Mouse (Mus musculus) small intestine, adult 2 months (tissue): ENCODE results near the gene Nap1l5. TPM values are rescaled to one million over a fixed set of nuclear protein-coding genes. Genes with fewer than 3 reads are reported as not detected.

Experiments
- H3K27ac ChIP-seq: fragments of 200-500 bp; 2 replicates; pipeline ENCODE4 v1.5.1; 2012; ENCODE audit warnings: low read depth, low read length, control low read depth, inconsistent platforms; ENCODE audit not compliant: insufficient read depth
- H3K27me3 ChIP-seq: fragments of 200-500 bp; 2 replicates; pipeline ENCODE4 v1.6.1; 2012; ENCODE audit warnings: mild to moderate bottlenecking, moderate library complexity, low read length, inconsistent platforms; ENCODE audit not compliant: control insufficient read depth, insufficient read depth
- H3K36me3 ChIP-seq: fragments of 200-500 bp; 2 replicates; pipeline ENCODE4 v1.6.1; 2012; ENCODE audit warnings: mild to moderate bottlenecking, low read length, control low read depth, inconsistent platforms; ENCODE audit not compliant: control insufficient read depth, insufficient read depth
- H3K4me1 ChIP-seq: fragments of 200-500 bp; 2 replicates; pipeline ENCODE4 v1.6.1; 2012; ENCODE audit warnings: low read length, inconsistent platforms, mixed read lengths; ENCODE audit not compliant: control insufficient read depth, insufficient read depth, insufficient read length
- H3K4me3 ChIP-seq: fragments of 200-500 bp; 2 replicates; pipeline ENCODE4 v1.5.1; 2012; ENCODE audit warnings: low read depth, mild to moderate bottlenecking, control low read depth, inconsistent platforms, low read length, moderate library complexity
- CTCF ChIP-seq: fragments of 200-500 bp; IDR thresholded peaks from 2 replicates; pipeline ENCODE4 v1.5.1; 2012; ENCODE audit warnings: low read depth, mild to moderate bottlenecking, control low read depth, inconsistent platforms, low read length, moderate library complexity, mixed read lengths; ENCODE audit not compliant: insufficient replicate concordance, insufficient read length; ENCODE audit errors: extremely low read depth
- POLR2A ChIP-seq: fragments of 200-500 bp; IDR thresholded peaks from 2 replicates; pipeline ENCODE4 v1.6.1; 2012; ENCODE audit warnings: low read depth, mild to moderate bottlenecking, control low read depth, inconsistent platforms, low read length, moderate library complexity
- WGBS: fragments of 180-500 bp; shearing (Covaris S2); methylation state at CpG from one replicate; pipeline ENCODE4 v1.1.7; 2018; 5-methylcytosine and 5-hydroxymethylcytosine counted together
- polyA plus RNA-seq: library from polyadenylated mRNA; depleted of rRNA; stranded (reverse); fragments of >200 nt; gene quantifications from 2 replicates; pipeline ENCODE4 v1.2.3, GENCODE M21; 2012; rRNA removed

Gene Nap1l5
- 1.0 and 2.0 TPM in 2 replicates for polyA plus RNA-seq

DNA sequence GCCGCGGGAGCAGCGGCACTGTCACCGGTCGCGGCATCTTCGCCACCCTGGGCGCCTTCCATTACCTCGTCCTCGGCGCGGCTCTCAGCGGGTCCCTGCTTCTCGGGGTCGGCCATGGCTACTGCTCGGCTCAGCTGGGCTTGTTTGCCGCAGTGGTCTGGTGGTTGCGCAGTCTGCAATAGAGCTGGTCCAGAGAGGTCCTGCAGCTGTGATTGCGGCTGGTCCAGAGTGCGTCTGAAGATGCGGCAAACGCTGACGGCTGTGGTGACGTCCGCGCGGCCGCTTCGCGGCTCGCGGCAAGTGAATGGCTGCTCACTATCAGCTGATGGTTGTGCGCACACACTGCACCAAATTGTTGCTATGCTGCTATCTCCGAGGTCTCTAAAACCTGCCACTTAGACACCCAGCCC is at the start of gene Nap1l5:
Gene Nap1l5 (minus strand): TSS at position 225 of the 410 bp plus-strand sequence.
- TF ChIP-seq CTCF (no peak), POLR2A (no peak)
- WGBS, result 69% methylated on average over 34 of the region's 34 CpGs
- Histone ChIP-seq H3K27ac (no peak within 1 kb of the TSS), H3K4me3 (peak within 1 kb of the TSS; percentile 64), H3K36me3 (peaks cover 3% of the 10 kb centered on the region; the same call in 1 of the 2 replicates), H3K4me1 (peaks cover 2% of the 10 kb centered on the region; the same call in 1 of the 2 replicates), H3K27me3 (no peaks in the 10 kb centered on the region; the same call in 1 of the 2 replicates)

DNA sequence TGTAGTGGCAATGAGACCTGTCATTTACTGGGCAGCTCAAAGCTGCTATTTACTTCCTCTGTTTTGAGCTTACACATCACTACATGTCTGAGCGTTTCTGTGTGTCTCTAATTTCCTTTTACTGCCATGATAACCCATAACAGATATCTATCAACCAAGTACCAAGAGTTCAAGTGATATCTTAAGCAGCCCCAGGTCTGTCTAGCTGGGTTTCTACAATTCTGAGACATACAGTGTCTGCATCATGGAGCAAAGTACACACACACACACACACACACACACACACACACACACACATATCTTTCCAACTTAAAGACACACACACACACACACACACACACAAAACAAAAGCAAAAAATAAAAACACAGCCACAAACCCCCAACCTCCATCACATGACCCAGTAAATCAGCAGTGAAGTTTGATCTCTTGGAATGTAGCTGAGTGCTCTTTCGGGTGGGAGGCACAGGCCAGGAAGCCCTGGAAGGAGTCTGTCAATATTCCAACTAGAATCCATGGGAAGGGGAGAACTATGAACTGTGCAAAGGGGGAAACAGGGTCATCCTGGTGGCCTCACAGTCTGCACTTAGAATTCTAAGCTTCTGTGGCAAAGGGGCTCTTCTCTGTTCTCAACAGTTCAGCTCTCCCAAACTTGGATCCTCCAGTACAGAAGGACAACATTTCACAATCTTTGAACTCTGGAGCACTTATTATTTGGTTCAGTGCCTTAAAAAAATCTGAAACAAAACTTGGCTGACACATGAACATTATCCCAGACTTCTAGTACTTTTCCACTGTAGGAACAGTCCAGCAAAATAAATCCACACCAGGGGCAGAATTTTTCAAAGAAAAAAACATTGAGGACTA is 44.5 kb upstream of the Nap1l5 start:
- Histone ChIP-seq H3K36me3 (peaks cover 23% of the 10 kb centered on the region), H3K27ac (0 out of 2 replicates have a peak overlapping the region, but pooled peaks have one; percentile 45), H3K4me1 (0 out of 2 replicates have a peak, but pooled peaks cover 2% of the 10 kb centered on the region), H3K4me3 (no peak overlapping the region), H3K27me3 (no peaks in the 10 kb centered on the region)
- TF ChIP-seq CTCF (no peak), POLR2A (no peak)
- 31% methylated on average over 2 of the region's 2 CpGs for WGBS

DNA sequence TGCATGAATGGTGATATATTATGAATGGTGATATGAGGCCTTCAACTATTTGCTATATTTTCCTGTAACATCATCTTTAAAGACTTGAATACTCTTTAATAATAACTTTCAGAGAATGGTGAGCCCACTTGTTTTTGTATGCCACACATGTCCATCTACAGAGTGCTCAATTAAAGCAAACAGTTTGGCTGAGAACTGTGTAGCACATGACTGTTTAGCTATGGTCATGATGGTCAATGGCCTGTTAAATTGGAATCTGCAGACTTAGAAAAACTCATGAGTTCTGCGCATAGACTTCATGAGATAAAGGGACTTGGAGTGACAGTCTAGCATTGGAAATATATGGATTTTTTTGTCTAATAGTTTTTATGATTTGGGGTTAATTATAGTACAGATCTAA is 43.5 kb upstream of the Nap1l5 start:
- Histone ChIP-seq H3K36me3 (peaks cover 19% of the 10 kb centered on the region), H3K4me3 (no peak overlapping the region), H3K27me3 (no peaks in the 10 kb centered on the region), H3K27ac (no peak overlapping the region), H3K4me1 (0 out of 2 replicates have a peak, but pooled peaks cover 2% of the 10 kb centered on the region)
- 94% methylated on average over 1 of the region's 1 CpGs for WGBS
- TF ChIP-seq POLR2A (no peak), CTCF (no peak)

DNA sequence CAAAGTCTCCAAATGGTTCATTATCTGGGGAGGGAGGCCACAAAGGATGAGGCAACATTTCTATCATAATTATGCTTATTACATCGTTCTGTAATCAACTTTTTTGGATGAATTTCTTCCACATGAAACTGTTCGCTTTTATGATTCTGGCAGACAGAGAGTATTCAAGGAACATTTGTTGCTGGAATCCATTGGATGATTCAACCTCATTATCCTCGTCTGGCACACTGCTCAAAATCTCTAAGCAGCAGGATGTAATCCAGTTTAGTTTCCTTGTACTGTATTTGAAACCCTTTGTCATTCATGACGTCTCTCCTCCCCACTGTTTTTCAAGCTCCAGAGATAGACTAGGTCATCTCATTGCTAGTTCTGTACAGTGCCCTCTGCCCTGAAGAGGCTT is 40.0 kb upstream of the Nap1l5 start:
- Histone ChIP-seq H3K4me3 (no peak overlapping the region), H3K27me3 (no peaks in the 10 kb centered on the region), H3K27ac (no peak overlapping the region), H3K36me3 (peaks cover 19% of the 10 kb centered on the region), H3K4me1 (0 out of 2 replicates have a peak, but pooled peaks cover 2% of the 10 kb centered on the region)
- TF ChIP-seq CTCF, result no peak
- no peak for TF ChIP-seq POLR2A
- 65% methylated on average over 4 of the region's 4 CpGs for WGBS

DNA sequence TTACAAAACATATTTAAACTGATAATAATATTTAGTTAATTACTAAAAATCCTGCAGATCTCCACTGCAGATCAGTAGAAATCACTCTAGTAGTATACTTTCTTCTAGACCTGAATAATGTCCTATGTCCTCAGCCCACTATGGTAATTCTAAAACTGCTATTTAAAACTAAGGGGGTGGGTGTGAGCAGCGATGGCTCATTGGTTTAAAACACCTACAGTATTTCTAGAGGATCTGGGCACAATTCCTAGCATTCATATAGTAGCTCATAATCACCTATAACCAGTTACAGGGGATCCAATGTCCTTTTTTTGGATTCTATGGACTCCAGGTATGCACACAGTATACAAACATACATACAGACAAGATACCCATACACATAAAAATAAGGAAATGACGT is 39.4 kb upstream of the Nap1l5 start:
- H3K4me1 ChIP-seq, result no peaks in the 10 kb centered on the region
- 63% methylated on average over 2 of the region's 2 CpGs for WGBS
- TF ChIP-seq CTCF (no peak), POLR2A (no peak)

DNA sequence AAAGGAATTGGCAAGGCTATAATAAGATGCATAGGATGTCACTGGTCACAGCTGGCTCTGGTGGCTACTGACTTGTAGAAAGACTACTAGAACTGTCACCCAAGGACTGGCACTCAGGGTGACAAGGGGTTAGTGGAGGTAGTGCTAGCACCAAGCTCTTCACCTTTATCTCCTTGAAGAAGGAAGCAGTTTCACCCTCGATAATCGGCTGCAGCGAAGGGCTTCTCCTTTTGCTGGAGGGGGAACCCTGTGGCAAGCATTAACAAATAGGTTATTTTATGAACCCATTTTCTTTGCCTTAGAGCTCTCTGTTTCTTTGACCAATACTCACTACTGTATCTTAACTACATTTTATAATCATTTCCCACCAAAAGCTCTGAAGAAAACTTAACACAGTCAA is 37.1 kb upstream of the Nap1l5 start:
- no peaks in the 10 kb centered on the region for H3K4me1 ChIP-seq
- H3K4me3 ChIP-seq, result no peak overlapping the region
- TF ChIP-seq CTCF (no peak), POLR2A (no peak)
- H3K27ac ChIP-seq, result no peak overlapping the region
- H3K27me3 ChIP-seq, result no peaks in the 10 kb centered on the region
- 84% methylated on average over 3 of the region's 3 CpGs for WGBS
- H3K36me3 ChIP-seq, result peaks cover 21% of the 10 kb centered on the region

More for the DNA sequence above, 39.4 kb upstream of the Nap1l5 start:
- Histone ChIP-seq H3K4me3 (no peak overlapping the region), H3K27ac (no peak overlapping the region), H3K27me3 (no peaks in the 10 kb centered on the region), H3K36me3 (peaks cover 19% of the 10 kb centered on the region)

DNA sequence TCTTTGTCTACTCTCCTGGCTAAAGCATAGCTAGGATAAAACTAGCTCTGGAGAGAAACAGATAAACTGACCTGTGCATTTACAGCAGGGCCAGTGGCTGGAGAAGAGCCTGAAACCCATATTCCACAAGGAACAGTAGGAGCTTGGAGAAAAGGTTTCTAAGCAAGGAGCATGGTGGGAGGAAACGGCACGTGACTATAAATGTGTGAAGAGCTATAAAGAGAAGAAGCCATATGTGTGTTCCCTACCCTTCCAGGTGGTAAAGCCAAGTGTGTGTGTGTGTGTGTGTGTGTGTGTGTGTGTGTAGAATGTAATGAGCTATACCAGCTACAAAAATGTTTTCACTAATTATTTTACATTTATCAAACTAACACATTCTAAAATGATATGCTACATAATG is 35.4 kb upstream of the Nap1l5 start:
- no peaks in the 10 kb centered on the region for H3K27me3 ChIP-seq
- WGBS, result 94% methylated on average over 2 of the region's 2 CpGs
- peaks cover 20% of the 10 kb centered on the region for H3K36me3 ChIP-seq

More for the DNA sequence above, 35.4 kb upstream of the Nap1l5 start:
- Histone ChIP-seq H3K4me3 (no peak overlapping the region), H3K4me1 (no peaks in the 10 kb centered on the region), H3K27ac (no peak overlapping the region)
- TF ChIP-seq POLR2A (no peak), CTCF (no peak)
